Mouse (Mus musculus) embryonic facial prominence, embryonic 15.5 days (tissue): ENCODE measurements around the gene Slco2a1. TPM values are rescaled to one million over a fixed set of nuclear protein-coding genes. Genes with fewer than 3 reads are reported as not detected.

Experiments
- ATAC-seq: fragments of 200-750 bp; cut with Nextera tagmentation; 2 replicates; pipeline ENCODE4 v1.8.0; 2017; ENCODE audit warnings: low read depth, moderate TSS enrichment; ENCODE audit not compliant: insufficient number of reproducible peaks, low FRiP score, low TSS enrichment
- H3K27ac ChIP-seq: fragments of 300-500 bp; sonication (generic); replicated peaks from 2 replicates; pipeline ENCODE4 v1.5.1; 2015; ENCODE audit warnings: mild to moderate bottlenecking, inconsistent platforms
- H3K27me3 ChIP-seq: fragments of 300-500 bp; sonication (generic); 2 replicates; pipeline ENCODE4 v1.6.1; 2015; ENCODE audit warnings: inconsistent platforms
- H3K36me3 ChIP-seq: fragments of 300-500 bp; sonication (generic); 2 replicates; pipeline ENCODE4 v1.6.1; 2015; ENCODE audit warnings: mild to moderate bottlenecking, inconsistent platforms
- H3K4me1 ChIP-seq: fragments of 300-500 bp; sonication (generic); 2 replicates; pipeline ENCODE4 v1.6.1; 2015; ENCODE audit warnings: inconsistent platforms
- H3K4me2 ChIP-seq: fragments of 300-500 bp; sonication (generic); replicated peaks from 2 replicates; pipeline ENCODE4 v1.6.1; 2015; ENCODE audit warnings: mild to moderate bottlenecking, inconsistent platforms
- H3K4me3 ChIP-seq: fragments of 300-500 bp; sonication (generic); replicated peaks from 2 replicates; pipeline ENCODE4 v1.5.1; 2015; ENCODE audit warnings: mild to moderate bottlenecking, inconsistent platforms
- H3K9ac ChIP-seq: fragments of 300-500 bp; sonication (generic); 2 replicates; pipeline ENCODE4 v1.6.1; 2015; ENCODE audit warnings: inconsistent platforms
- H3K9me3 ChIP-seq: fragments of 300-500 bp; sonication (generic); replicated peaks from 2 replicates; pipeline ENCODE4 v1.6.1; 2016; ENCODE audit warnings: inconsistent platforms
- WGBS: fragments of 180-500 bp; shearing (Covaris S2); methylation state at CpG from one replicate; pipeline ENCODE4 v1.1.7; 2015; 5-methylcytosine and 5-hydroxymethylcytosine counted together
- polyA plus RNA-seq: library from polyadenylated mRNA; unstranded; fragments of >200 nt; fragmentation: Nextera tagmentation; extraction: Ambion mirVana; gene quantifications from 2 replicates; pipeline ENCODE4 v1.2.1, GENCODE M21; 2015

Slco2a1 gene
- polyA plus RNA-seq, 1 experiment from 2014 or later, result 10.9 TPM

GRCm38 (mm10) chr9:103068769-103069168 lies 80.3 kb downstream of the Slco2a1 start:
- no peaks in the 10 kb centered on the region for H3K9me3 ChIP-seq
- no peaks in the 10 kb centered on the region for H3K27me3 ChIP-seq
- H3K27ac ChIP-seq, result no peak overlapping the region
- H3K4me2 ChIP-seq, result no peak overlapping the region
- H3K9ac ChIP-seq, result no peak overlapping the region
- no peak overlapping the region for H3K4me3 ChIP-seq
- peaks cover 31% of the 10 kb centered on the region for H3K4me1 ChIP-seq
- no peaks in the 10 kb centered on the region for H3K36me3 ChIP-seq
- WGBS, result 95% methylated on average over 8 of the region's 8 CpGs
- no peak for ATAC-seq

GRCm38 (mm10) chr9:103071541-103072203 lies 83.2 kb downstream of the Slco2a1 start:
- Histone ChIP-seq H3K27me3 (no peaks in the 10 kb centered on the region), H3K36me3 (no peaks in the 10 kb centered on the region), H3K4me1 (peaks cover 27% of the 10 kb centered on the region), H3K27ac (no peak overlapping the region; the same call in 1 of the 2 replicates), H3K4me3 (no peak overlapping the region), H3K4me2 (no peak overlapping the region), H3K9me3 (no peaks in the 10 kb centered on the region), H3K9ac (no peak overlapping the region)
- no peak for ATAC-seq
- 64% methylated on average over 7 of the region's 7 CpGs for WGBS

DNA sequence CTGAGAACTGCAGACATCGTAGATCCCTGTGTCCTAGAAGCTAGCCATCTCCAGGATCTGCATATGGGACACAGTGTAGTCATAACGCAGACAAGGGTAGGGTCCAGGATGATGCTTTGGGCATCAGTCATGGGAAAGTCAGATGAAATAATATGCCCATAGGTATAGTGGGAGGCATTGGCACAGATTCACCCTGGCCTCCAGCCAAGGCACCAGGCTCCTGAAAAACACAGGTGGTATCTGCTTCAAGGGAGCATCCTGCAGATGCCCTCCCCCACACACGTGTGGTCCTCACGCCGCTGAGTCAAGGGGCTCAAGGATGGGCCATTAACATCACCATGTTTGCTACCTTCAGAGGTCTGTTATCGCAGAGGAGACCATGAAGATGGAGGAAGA lies 83.7 kb downstream of the Slco2a1 start:
- WGBS, result 80% methylated on average over 6 of the region's 6 CpGs
- no peak overlapping the region for H3K4me3 ChIP-seq
- peaks cover 27% of the 10 kb centered on the region for H3K4me1 ChIP-seq
- no peak overlapping the region for H3K9ac ChIP-seq
- H3K36me3 ChIP-seq, result no peaks in the 10 kb centered on the region
- no peak for ATAC-seq
- no peaks in the 10 kb centered on the region for H3K27me3 ChIP-seq
- H3K27ac ChIP-seq, result no peak overlapping the region
- no peak overlapping the region for H3K4me2 ChIP-seq
- no peaks in the 10 kb centered on the region for H3K9me3 ChIP-seq

DNA sequence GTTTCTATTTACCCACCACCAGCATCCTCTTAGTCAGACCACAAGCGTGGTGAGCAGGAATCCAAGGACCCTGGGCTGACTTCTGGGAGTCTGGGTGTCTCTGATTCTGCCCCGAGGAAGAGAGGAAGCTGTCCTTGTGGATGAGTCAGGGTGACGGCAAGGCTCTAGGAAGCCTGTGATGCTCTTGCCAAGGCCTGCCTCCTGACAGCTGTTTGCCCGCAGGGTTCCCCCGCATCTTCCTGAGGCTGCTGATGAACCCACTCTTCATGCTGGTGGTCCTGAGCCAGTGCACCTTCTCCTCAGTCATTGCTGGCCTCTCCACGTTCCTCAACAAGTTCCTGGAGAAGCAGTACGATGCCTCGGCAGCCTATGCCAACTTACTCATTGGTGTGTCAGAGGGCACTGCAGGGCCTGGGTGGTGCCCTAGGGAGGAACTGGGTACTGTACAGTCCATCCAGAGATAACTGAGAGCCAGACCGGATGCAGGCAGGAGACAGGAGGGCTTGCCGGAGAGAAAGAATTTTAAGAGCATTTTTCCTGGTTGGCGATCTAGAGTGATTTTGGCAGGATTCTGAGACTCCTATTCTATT lies 84.5 kb downstream of the Slco2a1 start:
- Histone ChIP-seq H3K27ac (no peak overlapping the region), H3K4me1 (peaks cover 19% of the 10 kb centered on the region), H3K9me3 (no peaks in the 10 kb centered on the region), H3K4me3 (no peak overlapping the region), H3K4me2 (no peak overlapping the region), H3K36me3 (no peaks in the 10 kb centered on the region), H3K9ac (no peak overlapping the region), H3K27me3 (no peaks in the 10 kb centered on the region)
- ATAC-seq, result no peak
- 73% methylated on average over 11 of the region's 11 CpGs for WGBS

GRCm38 (mm10) chr9:103076836-103077531 lies 88.5 kb downstream of the Slco2a1 start:
- no peak overlapping the region for H3K9ac ChIP-seq
- H3K27me3 ChIP-seq, result no peaks in the 10 kb centered on the region
- no peaks in the 10 kb centered on the region for H3K9me3 ChIP-seq
- H3K36me3 ChIP-seq, result no peaks in the 10 kb centered on the region
- no peak overlapping the region for H3K27ac ChIP-seq
- peaks cover 11% of the 10 kb centered on the region; the same call in 1 of the 2 replicates for H3K4me1 ChIP-seq
- H3K4me3 ChIP-seq, result no peak overlapping the region
- no peak; the same call in 1 of the 2 replicates for ATAC-seq
- no peak overlapping the region for H3K4me2 ChIP-seq
- WGBS, result 69% methylated on average over 21 of the region's 21 CpGs

DNA sequence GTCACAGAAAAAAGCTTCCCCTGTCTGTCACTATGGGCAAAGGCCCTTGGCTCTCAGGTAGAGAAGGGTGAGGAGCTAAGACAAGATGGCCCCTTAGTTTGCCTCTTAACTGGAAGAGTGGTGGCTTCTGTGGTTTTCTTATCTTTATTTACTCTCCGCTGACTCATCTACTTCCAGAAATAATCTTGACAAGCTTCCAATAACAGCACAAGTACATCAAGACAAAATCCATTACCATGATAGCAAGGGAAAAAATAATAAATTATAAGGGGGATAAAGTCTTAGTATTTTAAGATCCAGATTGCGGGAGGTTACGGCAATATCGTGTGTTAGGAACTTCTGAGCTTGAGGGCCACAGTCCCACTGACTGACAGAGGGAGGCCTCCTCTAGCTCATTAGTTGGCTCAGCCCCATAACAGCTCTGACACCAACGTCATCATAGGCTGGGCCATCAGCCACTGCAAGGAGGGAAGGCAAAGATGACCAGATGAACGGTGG lies 89.7 kb downstream of the Slco2a1 start:
- WGBS, result 84% methylated on average over 6 of the region's 6 CpGs
- Histone ChIP-seq H3K27ac (no peak overlapping the region), H3K36me3 (no peaks in the 10 kb centered on the region), H3K4me1 (peaks cover 12% of the 10 kb centered on the region; the same call in 1 of the 2 replicates), H3K4me3 (no peak overlapping the region), H3K4me2 (no peak overlapping the region), H3K9ac (no peak overlapping the region), H3K27me3 (no peaks in the 10 kb centered on the region), H3K9me3 (no peaks in the 10 kb centered on the region)
- ATAC-seq, result no peak

DNA sequence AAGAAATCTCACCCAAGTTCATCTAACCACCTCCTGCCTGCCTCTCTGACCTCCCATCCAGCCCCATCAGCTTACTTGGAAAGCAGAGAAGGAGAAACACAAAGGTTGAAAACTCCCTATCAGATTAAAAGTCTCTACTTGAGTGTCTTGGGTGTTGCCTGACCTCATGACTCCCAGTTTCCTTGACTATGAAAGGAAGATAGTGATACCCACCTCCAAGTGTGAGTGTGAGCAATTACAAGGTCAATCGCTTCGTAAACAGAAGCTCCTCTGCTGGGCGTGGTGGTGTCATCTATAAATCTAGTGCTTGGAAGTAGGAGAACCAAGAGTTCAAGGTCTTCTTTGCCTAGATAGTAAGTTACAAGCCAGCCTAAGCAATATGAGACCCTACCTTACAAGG lies 91.7 kb downstream of the Slco2a1 start:
- no peak for ATAC-seq
- no peak overlapping the region for H3K27ac ChIP-seq
- peaks cover 12% of the 10 kb centered on the region; the same call in 1 of the 2 replicates for H3K4me1 ChIP-seq
- H3K4me2 ChIP-seq, result no peak overlapping the region
- H3K4me3 ChIP-seq, result no peak overlapping the region
- no peak overlapping the region for H3K9ac ChIP-seq
- 87% methylated on average over 3 of the region's 3 CpGs for WGBS
- no peaks in the 10 kb centered on the region for H3K36me3 ChIP-seq
- no peaks in the 10 kb centered on the region for H3K9me3 ChIP-seq
- no peaks in the 10 kb centered on the region for H3K27me3 ChIP-seq

DNA sequence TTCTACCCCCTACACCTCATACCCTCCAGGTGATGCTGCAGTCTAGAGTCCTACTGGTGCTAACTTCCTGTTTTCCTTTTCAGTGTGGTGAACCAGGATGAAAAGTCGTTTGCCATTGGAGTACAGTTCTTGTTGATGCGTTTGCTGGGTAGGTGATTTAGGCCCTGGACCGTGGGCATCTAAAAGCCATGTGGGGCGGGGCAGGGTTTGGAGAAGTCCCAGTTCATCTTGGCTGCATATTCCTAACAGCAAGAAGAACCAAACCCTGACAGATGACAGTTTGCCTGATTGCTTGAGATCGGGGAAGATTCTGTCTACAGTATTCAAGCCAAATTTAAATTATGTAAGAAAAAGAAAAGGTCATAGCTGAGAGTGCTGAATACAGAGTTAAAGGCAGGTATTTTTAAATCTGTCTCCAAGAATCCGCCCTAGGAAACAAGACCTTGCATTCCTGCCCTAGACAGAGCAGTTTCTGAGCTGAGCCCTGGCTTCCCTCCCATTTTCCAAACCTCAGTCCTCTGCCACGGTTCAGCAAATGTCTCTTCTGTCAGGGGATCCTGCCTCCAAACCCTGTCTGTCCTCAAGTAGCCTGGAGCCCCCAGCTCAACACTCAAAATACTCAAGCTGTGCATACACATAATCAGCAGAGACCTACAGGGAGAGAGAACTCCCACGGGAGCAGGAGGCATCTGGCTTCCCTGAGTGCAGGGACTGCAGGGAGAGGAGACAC lies 93.9 kb downstream of the Slco2a1 start:
- Histone ChIP-seq H3K4me3 (no peak overlapping the region), H3K27ac (no peak overlapping the region), H3K9me3 (no peaks in the 10 kb centered on the region), H3K36me3 (no peaks in the 10 kb centered on the region), H3K9ac (no peak overlapping the region), H3K4me1 (0 out of 2 replicates have a peak, but pooled peaks cover 7% of the 10 kb centered on the region), H3K4me2 (no peak overlapping the region), H3K27me3 (no peaks in the 10 kb centered on the region)
- no peak for ATAC-seq
- WGBS, result 51% methylated on average over 8 of the region's 8 CpGs

- H3K9me3 ChIP-seq, result no peaks in the 10 kb centered on the region
- H3K27ac ChIP-seq, result no peak overlapping the region
- H3K9ac ChIP-seq, result no peak overlapping the region
- 71% methylated on average over 3 of the region's 3 CpGs for WGBS
- no peaks in the 10 kb centered on the region for H3K27me3 ChIP-seq
- no peak overlapping the region for H3K4me3 ChIP-seq
- H3K4me1 ChIP-seq, result 0 out of 2 replicates have a peak, but pooled peaks cover 7% of the 10 kb centered on the region
- no peaks in the 10 kb centered on the region for H3K36me3 ChIP-seq
- H3K4me2 ChIP-seq, result no peak overlapping the region
- ATAC-seq, result no peak
Observed at GRCm38 (mm10) chr9:103083405-103083804, 94.9 kb downstream of the Slco2a1 start.

DNA sequence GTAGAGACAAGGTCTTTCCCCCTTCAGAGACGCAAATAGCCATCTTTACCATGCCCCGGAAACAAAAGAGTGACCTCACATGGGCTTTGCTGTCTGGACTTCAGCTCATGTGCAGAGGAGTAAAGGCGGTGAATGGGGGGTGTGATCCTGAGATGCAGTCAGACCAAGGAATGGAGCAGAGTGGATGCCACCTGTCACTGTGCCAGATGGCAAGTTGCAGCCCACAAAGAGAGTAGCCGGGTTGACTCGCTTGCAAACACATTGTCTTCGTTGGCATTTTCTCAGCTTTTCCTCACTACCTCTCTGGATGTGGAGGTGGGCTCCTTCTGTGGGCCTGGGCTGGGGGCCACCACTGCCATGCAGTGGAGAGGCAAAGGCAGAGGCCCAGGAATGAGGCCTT lies 98.2 kb downstream of the Slco2a1 start:
- 84% methylated on average over 6 of the region's 6 CpGs for WGBS
- no peak overlapping the region for H3K4me3 ChIP-seq

DNA sequence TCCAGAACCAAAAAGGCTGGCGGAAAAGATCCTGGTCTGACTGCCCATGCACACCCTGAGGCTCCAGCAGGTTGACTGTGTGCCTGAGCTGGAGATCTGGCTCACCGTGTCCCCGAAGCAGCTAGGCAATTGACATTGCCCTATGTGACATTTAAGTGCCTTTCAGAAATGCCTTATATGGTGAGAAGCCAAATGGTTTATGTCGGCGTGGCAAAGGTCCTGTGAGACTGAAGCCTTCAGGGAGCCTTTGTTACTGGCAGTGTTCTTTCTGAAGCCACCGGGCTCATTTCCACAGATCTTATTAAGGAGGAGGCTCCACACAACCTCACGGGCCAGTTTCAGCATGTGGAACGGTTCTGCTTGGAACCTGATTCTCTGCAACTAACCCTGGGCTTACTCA lies 98.8 kb downstream of the Slco2a1 start:
- no peaks in the 10 kb centered on the region for H3K36me3 ChIP-seq
- 47% methylated on average over 8 of the region's 8 CpGs for WGBS
- H3K27ac ChIP-seq, result no peak overlapping the region
- no peaks in the 10 kb centered on the region for H3K27me3 ChIP-seq
- no peak overlapping the region for H3K4me3 ChIP-seq
- H3K9ac ChIP-seq, result no peak overlapping the region
- H3K4me2 ChIP-seq, result no peak overlapping the region
- H3K9me3 ChIP-seq, result no peaks in the 10 kb centered on the region
- no peak for ATAC-seq
- H3K4me1 ChIP-seq, result peaks cover 13% of the 10 kb centered on the region

More for the DNA sequence above, 98.2 kb downstream of the Slco2a1 start:
- Histone ChIP-seq H3K27me3 (no peaks in the 10 kb centered on the region), H3K36me3 (no peaks in the 10 kb centered on the region), H3K4me1 (0 out of 2 replicates have a peak, but pooled peaks cover 11% of the 10 kb centered on the region), H3K27ac (no peak overlapping the region), H3K9me3 (no peaks in the 10 kb centered on the region), H3K9ac (no peak overlapping the region), H3K4me2 (no peak overlapping the region)
- no peak for ATAC-seq
